ENCODE assay signal across 15 mouse cellular contexts in the genomic region with DNA sequence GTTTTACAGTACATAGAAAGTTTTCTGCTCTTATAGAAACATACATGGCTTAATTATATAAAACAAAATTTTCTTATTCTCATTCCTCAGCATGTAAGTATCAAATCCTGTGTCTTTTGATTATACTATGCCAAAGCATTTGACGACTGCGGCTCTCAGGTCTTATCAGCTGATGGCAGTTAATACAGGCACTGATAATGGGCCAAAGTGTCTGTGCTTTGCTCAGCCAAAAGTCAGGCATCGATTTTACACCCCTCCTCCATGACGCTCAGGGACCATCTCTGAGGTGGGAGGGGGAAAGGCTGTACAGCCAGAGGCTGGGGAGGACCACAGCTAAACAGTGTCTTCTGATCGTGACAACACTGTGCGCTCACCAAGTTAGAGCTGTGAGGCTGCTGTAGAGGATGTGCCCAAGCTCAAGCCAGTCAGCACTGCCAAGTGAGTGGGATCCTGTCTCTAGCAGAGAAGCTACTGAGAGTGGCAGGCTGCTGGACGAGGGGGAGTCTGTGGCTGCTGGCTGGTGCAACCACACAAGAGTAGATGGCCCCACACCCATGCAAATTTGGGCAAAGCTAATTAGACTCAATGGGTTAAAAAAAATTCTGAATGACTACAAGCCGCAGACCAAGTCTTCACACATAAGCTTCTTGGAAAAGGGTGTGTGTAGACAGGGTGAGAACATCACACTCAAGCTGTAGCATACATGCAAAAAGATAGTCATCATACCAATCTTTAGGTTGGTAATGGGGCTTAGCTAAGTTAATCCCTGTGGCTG.
A peak's percentile ranks its signal among the peaks of the same experiment; 100 is the strongest.
DNase-seq lines count a peak whose midpoint lies in the region; ATAC-seq and TF ChIP-seq lines count a peak whose summit lies in the region.
"Had no signal": no experiment of that assay in that cellular context is flagged by ENCODE, and none has a peak within 500 bp of the region (broad histone marks: within the 10 kb centered on the region; RNA-seq: fewer than 3 reads in every experiment).

No protein-coding gene starts in this region.

- H3K9me3 ChIP-seq in heart, embryonic 13.5 days = no peaks in the 10 kb centered on the region
- no peaks in the 10 kb centered on the region for H3K9me3 ChIP-seq in liver, embryonic 11.5 days (ENCODE audit: control insufficient read depth, low read length)
- no peaks in the 10 kb centered on the region for H3K9me3 ChIP-seq in liver, embryonic 12.5 days (replicated peaks)
- H3K9me3 ChIP-seq in G1E (replicated peaks) = no peaks in the 10 kb centered on the region
- H3K9me3 ChIP-seq: hindbrain, embryonic 12.5 days; neural tube, embryonic 12.5 days had no signal

- H3K27ac ChIP-seq in heart, embryonic 13.5 days (replicated peaks) = 0 out of 2 replicates have a peak overlapping the region, but pooled peaks have one; percentile 28
- no peak overlapping the region for H3K27ac ChIP-seq in liver, embryonic 11.5 days (ENCODE audit: low read depth, low read length)
- H3K27ac ChIP-seq in liver, embryonic 12.5 days = no peak overlapping the region
- H3K27ac ChIP-seq: heart, adult 2 months; hindbrain, embryonic 12.5 days; macrophage; neural tube, embryonic 12.5 days had no signal

- H3K27me3 ChIP-seq in heart, embryonic 13.5 days (replicated peaks) = no peaks in the 10 kb centered on the region
- H3K27me3 ChIP-seq in liver, embryonic 11.5 days (replicated peaks; ENCODE audit: control insufficient read depth, insufficient read depth, low read length) = no peaks in the 10 kb centered on the region
- no peaks in the 10 kb centered on the region for H3K27me3 ChIP-seq in liver, embryonic 12.5 days (replicated peaks)
- H3K27me3 ChIP-seq in G1E (ENCODE audit: insufficient read depth, low read length) = no peaks in the 10 kb centered on the region
- H3K27me3 ChIP-seq: hindbrain, embryonic 12.5 days; neural tube, embryonic 12.5 days; Patski had no signal

- 52% methylated on average over 8 of the region's 8 CpGs for WGBS in heart, embryonic 13.5 days
- WGBS in liver, embryonic 11.5 days = 65% methylated on average over 8 of the region's 8 CpGs
- 43% methylated on average over 8 of the region's 8 CpGs for WGBS in liver, embryonic 12.5 days (ENCODE audit: insufficient replicate concordance)

- peaks cover 19% of the 10 kb centered on the region for H3K4me1 ChIP-seq in heart, embryonic 13.5 days
- no peaks in the 10 kb centered on the region for H3K4me1 ChIP-seq in liver, embryonic 11.5 days (replicated peaks; ENCODE audit: control insufficient read depth, insufficient read depth, low read length)
- H3K4me1 ChIP-seq in liver, embryonic 12.5 days = peaks cover 13% of the 10 kb centered on the region
- H3K4me1 ChIP-seq in G1E (ENCODE audit: insufficient read depth, low read depth, low read length) = peaks cover 9% of the 10 kb centered on the region
- H3K4me1 ChIP-seq: hindbrain, embryonic 12.5 days had no signal

- DNase-seq in heart, postnatal 10 days = no peak
- no peak for DNase-seq in liver, embryonic 11.5 days (ENCODE audit: low spot score)
- DNase-seq in G1E (ENCODE audit: low spot score) = no peak
- DNase-seq in left cerebral cortex, postnatal 36 days (ENCODE audit: low spot score in 2 of 2) = peak; percentile 39 to 40
- no peak for DNase-seq in cerebellum, adult 18-20 months
- DNase-seq in cerebellum, adult 8-10 months = no peak
- DNase-seq: cerebellum, postnatal 36 days; kidney, adult 8-10 months had no signal

- intact Hi-C loops in heart, postnatal 10 days (cut with DNase I) = no loop called here
- intact Hi-C loops in left cerebral cortex, postnatal 36 days (cut with DNase I) = no loop called here

- H3K36me3 ChIP-seq in heart, embryonic 13.5 days = peaks cover 3% of the 10 kb centered on the region; the same call in 1 of the 2 replicates
- no peaks in the 10 kb centered on the region for H3K36me3 ChIP-seq in liver, embryonic 11.5 days (ENCODE audit: control insufficient read depth, insufficient read depth, low read length)
- H3K36me3 ChIP-seq in liver, embryonic 12.5 days = no peaks in the 10 kb centered on the region; the same call in 1 of the 2 replicates
- H3K36me3 ChIP-seq in G1E (replicated peaks) = no peaks in the 10 kb centered on the region
- H3K36me3 ChIP-seq: hindbrain, embryonic 12.5 days; neural tube, embryonic 12.5 days had no signal

- H3K9ac ChIP-seq in heart, embryonic 13.5 days = peak overlapping the region; percentile 30; the same call in 1 of the 2 replicates
- H3K9ac ChIP-seq in liver, embryonic 11.5 days (ENCODE audit: low read depth, low read length) = no peak overlapping the region
- no peak overlapping the region for H3K9ac ChIP-seq in liver, embryonic 12.5 days
- H3K9ac ChIP-seq: hindbrain, embryonic 12.5 days; neural tube, embryonic 12.5 days had no signal

- no peak for TF ChIP-seq CTCF in G1E (IDR thresholded peaks at IDR 0.05; ENCODE audit: low read depth, low read length)

- H3K4me3 ChIP-seq in heart, embryonic 13.5 days = no peak overlapping the region
- H3K4me3 ChIP-seq in liver, embryonic 11.5 days (ENCODE audit: low read depth, low read length) = no peak overlapping the region
- no peak overlapping the region for H3K4me3 ChIP-seq in liver, embryonic 12.5 days
- no peak overlapping the region for H3K4me3 ChIP-seq in G1E (ENCODE audit: low read depth, low read length)
- H3K4me3 ChIP-seq: heart, adult 2 months; hindbrain, embryonic 12.5 days; neural tube, embryonic 12.5 days had no signal

- no peak overlapping the region for H3K4me2 ChIP-seq in heart, embryonic 13.5 days
- H3K4me2 ChIP-seq in liver, embryonic 11.5 days = no peak overlapping the region
- H3K4me2 ChIP-seq in liver, embryonic 12.5 days = no peak overlapping the region
- H3K4me2 ChIP-seq: hindbrain, embryonic 12.5 days; neural tube, embryonic 12.5 days had no signal

- ATAC-seq in heart, embryonic 13.5 days (ENCODE audit: extremely low read depth, insufficient number of reproducible peaks, low FRiP score, low TSS enrichment) = no peak
- ATAC-seq in liver, embryonic 11.5 days (replicated peaks; ENCODE audit: low FRiP score) = 0 out of 2 replicates have a peak, but pooled peaks have one; percentile 23
- no peak for ATAC-seq in liver, embryonic 12.5 days
- peak; percentile 59 for ATAC-seq in G1E (ENCODE audit: extremely low read depth, insufficient number of reproducible peaks, low FRiP score, poor library complexity, severe bottlenecking)
- ATAC-seq: Patski had no signal

Comparison
In these comparisons a context has a peak if more than half of its experiments do, and no peak if none do; other contexts are left out.
1. ATAC-seq: peak in liver, embryonic 11.5 days (single experiment) and G1E (single experiment); none in heart, embryonic 13.5 days (single experiment) and liver, embryonic 12.5 days (single experiment).
2. DNase-seq: peak in left cerebral cortex, postnatal 36 days (2 of 2); none in heart, postnatal 10 days (0 of 2), liver, embryonic 11.5 days (single experiment), G1E (single experiment), cerebellum, adult 18-20 months (0 of 2) and cerebellum, adult 8-10 months (single experiment).